ENCODE assay signal across 22 mouse cellular contexts in the genomic region with DNA sequence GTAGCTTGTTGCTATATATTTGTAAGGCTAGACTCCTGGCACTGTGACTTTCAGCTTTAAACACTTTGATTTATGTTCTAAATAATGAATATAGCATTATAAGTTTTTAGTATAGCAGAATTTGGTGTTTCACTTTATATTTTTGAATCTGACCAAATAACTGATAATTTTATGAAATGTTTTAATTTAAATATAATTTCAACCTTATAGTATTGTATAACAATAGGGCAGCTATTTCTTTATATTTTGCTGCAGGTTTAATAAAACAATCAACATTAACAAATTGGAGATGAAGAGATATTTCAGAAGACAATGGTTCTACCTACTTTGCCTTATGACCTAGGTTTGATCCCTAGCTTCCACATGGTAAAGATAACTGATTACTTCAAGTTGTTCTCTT. TPM values are rescaled to one million over a fixed set of nuclear protein-coding genes. Genes with fewer than 3 reads are reported as not detected.
DNase-seq lines count a peak whose midpoint lies in the region; ATAC-seq and TF ChIP-seq lines count a peak whose summit lies in the region.
"Had no signal": no experiment of that assay in that cellular context is flagged by ENCODE, and none has a peak within 500 bp of the region (broad histone marks: within the 10 kb centered on the region; RNA-seq: fewer than 3 reads in every experiment).

A gene (plus strand): TSS at position 301 of the 400 bp plus-strand sequence.

- no peaks in the 10 kb centered on the region for H3K79me2 ChIP-seq in myocyte (ENCODE audit: control insufficient read depth, insufficient read depth)

- H3K27ac ChIP-seq in bone marrow macrophage, adult 2 months (ENCODE audit: insufficient read depth, low read depth, low read length), result peak within 1 kb of the TSS; percentile 18; the same call in 1 of the 2 replicates

- H3K4me3 ChIP-seq in bone marrow macrophage, adult 2 months (ENCODE audit: insufficient read depth, low read length), result no peak within 1 kb of the TSS
- no peak within 1 kb of the TSS for H3K4me3 ChIP-seq in myocyte

- H3K4me1 ChIP-seq in bone marrow macrophage, adult 2 months (ENCODE audit: control insufficient read depth, insufficient read depth, low read length), result peaks cover 3% of the 10 kb centered on the region; the same call in 1 of the 2 replicates

- no peak for TF ChIP-seq CTCF in bone marrow macrophage, adult 2 months (IDR thresholded peaks at IDR 0.05; ENCODE audit: low read depth, low read length)

- H3ac ChIP-seq in myocyte (ENCODE audit: control insufficient read depth, insufficient read length), result no peak within 1 kb of the TSS

- ATAC-seq in megakaryocyte, adult 5-6 weeks (ENCODE audit: poor library complexity, severe bottlenecking), result no peak
- ATAC-seq: activated CD4-positive, CD25-positive, alpha-beta regulatory T cell, adult 4 months; CD4-positive, CD25-positive, alpha-beta regulatory T cell, adult 4 months; Patski had no signal

- no peaks in the 10 kb centered on the region for H3K27me3 ChIP-seq in myocyte (ENCODE audit: control insufficient read depth, insufficient read depth, insufficient read length)
- H3K27me3 ChIP-seq: CH12.LX had no signal

- no peaks in the 10 kb centered on the region for H3K36me3 ChIP-seq in myocyte (ENCODE audit: control insufficient read depth, insufficient read depth)
- H3K36me3 ChIP-seq: G1E had no signal

- TF ChIP-seq POLR2A in bone marrow macrophage, adult 2 months (IDR thresholded peaks at IDR 0.05; ENCODE audit: borderline replicate concordance, low read depth, low read length), result no peak
- no peak for TF ChIP-seq POLR2A in myocyte (IDR thresholded peaks at IDR 0.05; ENCODE audit: insufficient read length, low read depth)

- H3K4me2 ChIP-seq in myocyte (ENCODE audit: low read depth), result peak within 1 kb of the TSS; percentile 31

- DNase-seq in kidney, postnatal 36 days, result no peak
- DNase-seq: adrenal gland, adult 2 months; adrenal gland, adult 8-10 months; adrenal gland, postnatal 10 days; adrenal gland, postnatal 14 days; adrenal gland, postnatal 25 days; adrenal gland, postnatal 36 days; B cell, adult 2 months; cerebellum, adult 11 months; cerebellum, adult 11-12 months; cerebellum, adult 18-20 months; cerebellum, adult 2 months had no signal

TF ChIP-seq in myocyte, 11 proteins besides CTCF, POLR2A, EP300 and RAD21:
- TF ChIP-seq CEBPB (IDR thresholded peaks at IDR 0.05; ENCODE audit: insufficient read depth, poor library complexity, severe bottlenecking) (no peak), E2F4 (IDR thresholded peaks at IDR 0.05; ENCODE audit: insufficient read depth) (no peak), TCF3 (IDR thresholded peaks at IDR 0.05; ENCODE audit: insufficient read length, low read depth) (no peak)
TF ChIP-seq in myocyte: peak in this region for 0.

RNA-seq across cellular contexts. Expression of the gene that starts here (rescaled TPM):
- 0.08 TPM in 1 of 2 replicates, not detected in the other for polyA plus RNA-seq in bone marrow macrophage, adult 2 months (2012; ENCODE audit: insufficient read depth, insufficient read length, missing spikeins)
- polyA plus RNA-seq in myocyte (2012; fragmentation: generic; extraction: Trizol), result 0.38 TPM
- 0.05 TPM in 1 of 2 replicates, not detected in the other for total RNA-seq in megakaryocyte, adult 5-6 weeks (2015)
- total RNA-seq in megakaryocyte, adult 5-6 weeks (2017), result not detected in 2 replicates
- total RNA-seq: adrenal gland, adult 18-20 months; adrenal gland, adult 2 months; adrenal gland, adult 8-10 months; adrenal gland, postnatal 10 days; adrenal gland, postnatal 25 days; MEL had no signal
- polyA plus RNA-seq: activated CD4-positive, CD25-positive, alpha-beta regulatory T cell, adult 4 months; adrenal gland, adult 2 months; CD4-positive, CD25-positive, alpha-beta regulatory T cell, adult 4 months; cerebellum, adult 2 months; G1E had no signal
